Mouse (Mus musculus) kidney, postnatal 14 days (tissue): ENCODE measurements at regions not wholly inside any gene's neighbourhood (a gene's known extent, or its start where the extent isn't known, plus 50 kb on each side); places are given as distances from the start of the nearest gene placed in this dataset.

Experiments
- DNase-seq: peaks from one replicate; pipeline ENCODE4 v3.0.0; 2022; ENCODE audit warnings: mixed read lengths

GRCm38 (mm10) chr1:125488915-125489730 lies 53.6 kb upstream of the Actr3 start:
- peak; percentile 20 for DNase-seq

GRCm38 (mm10) chr1:125491014-125491413 lies 55.5 kb upstream of the Actr3 start:
- no peak for DNase-seq

DNA sequence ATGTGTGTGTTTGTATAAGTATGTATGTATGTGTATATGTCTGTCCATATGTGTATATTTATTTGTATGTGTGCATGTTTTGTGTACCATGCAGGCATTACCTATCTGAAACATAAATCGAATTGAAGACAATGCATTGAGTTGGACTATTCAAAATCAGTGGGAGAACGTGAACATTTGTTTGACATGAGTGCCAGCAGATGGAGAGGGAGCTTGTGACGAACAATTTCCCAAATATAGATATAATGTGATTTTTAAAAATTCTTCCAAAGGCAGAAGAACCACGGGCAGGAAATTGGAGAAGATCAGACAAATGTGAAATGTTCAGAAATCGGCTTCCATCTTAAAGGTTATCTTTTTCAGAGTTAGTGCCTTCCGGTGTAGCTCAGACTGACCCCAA lies 59.1 kb upstream of the Actr3 start:
- DNase-seq, result no peak

DNA sequence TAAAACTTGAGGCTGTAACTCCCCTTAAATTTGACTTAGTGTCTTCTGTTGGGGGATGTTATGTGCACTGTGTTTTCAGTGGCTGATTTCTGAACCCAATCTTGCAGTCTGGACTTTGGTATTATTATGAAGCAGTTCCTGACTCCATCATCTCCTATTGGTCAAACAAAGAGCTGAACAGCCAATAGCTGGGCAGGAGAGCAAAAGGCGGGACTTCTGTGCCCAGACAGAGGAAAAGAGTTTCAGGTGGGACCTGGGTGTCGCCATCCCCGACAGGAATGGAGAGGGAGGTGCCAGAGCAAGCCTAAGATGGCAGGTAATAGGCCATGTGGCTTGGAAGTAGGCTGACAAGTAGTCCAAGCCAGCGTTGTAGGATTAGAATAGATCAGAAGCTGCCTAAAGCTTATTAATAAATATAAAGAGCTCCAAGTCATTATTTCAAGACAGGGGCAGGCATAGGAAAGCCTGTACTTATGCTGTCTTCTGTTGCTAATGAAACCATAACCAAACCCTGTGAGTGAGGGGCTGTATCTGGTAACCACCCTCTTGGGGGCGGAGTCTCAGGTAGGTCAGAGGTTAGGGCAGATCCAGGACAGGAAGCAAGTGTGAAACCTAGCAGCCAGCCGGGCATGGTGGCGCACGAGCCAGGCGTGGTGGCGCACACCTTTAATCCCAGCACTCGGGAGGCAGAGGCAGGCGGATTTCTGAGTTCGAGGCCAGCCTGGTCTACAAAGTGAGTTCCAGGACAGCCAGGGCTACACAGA lies 60.0 kb upstream of the Actr3 start:
- DNase-seq, result no peak

- DNase-seq, result no peak
Observed at GRCm38 (mm10) chr1:125497006-125497405, 61.5 kb upstream of the Actr3 start.

GRCm38 (mm10) chr1:125501964-125502517 lies 58.4 kb upstream of the Slc35f5 start:
- no peak for DNase-seq

- DNase-seq, result no peak
Observed at GRCm38 (mm10) chr1:125503878-125504277, 56.5 kb upstream of the Slc35f5 start.

DNA sequence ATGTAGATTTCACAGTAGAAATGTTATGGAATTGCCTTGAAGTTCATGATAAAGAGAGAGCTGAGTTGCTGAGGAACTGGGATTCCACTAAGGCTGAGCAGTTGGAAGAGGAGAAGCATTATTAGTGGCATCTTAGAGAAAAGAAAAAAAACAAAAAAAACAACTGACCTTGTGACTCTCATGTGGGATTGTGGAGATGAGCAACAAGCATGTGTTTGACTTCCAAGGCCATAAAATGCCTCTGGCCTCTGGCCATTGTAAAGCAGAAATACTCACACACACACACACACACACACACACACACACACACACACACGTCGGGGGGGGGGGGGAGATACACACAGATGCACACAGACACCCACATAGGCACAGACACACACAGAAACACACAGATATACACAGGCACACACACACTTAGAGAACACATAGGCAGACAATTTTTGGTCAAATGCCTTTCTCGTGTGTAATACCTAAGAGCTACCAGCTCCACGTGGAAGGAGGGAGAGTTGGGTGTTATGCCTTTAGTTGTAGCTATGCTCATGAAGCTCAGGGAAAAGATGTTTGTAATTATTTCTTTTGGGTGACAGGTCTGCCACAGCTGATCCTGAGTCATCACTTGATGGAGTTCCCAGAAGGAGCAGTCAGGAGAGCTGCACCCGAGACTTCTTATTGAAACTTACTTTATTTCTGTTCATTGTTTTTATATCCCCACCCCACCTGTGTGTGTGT lies 52.4 kb upstream of the Slc35f5 start:
- no peak for DNase-seq

DNA sequence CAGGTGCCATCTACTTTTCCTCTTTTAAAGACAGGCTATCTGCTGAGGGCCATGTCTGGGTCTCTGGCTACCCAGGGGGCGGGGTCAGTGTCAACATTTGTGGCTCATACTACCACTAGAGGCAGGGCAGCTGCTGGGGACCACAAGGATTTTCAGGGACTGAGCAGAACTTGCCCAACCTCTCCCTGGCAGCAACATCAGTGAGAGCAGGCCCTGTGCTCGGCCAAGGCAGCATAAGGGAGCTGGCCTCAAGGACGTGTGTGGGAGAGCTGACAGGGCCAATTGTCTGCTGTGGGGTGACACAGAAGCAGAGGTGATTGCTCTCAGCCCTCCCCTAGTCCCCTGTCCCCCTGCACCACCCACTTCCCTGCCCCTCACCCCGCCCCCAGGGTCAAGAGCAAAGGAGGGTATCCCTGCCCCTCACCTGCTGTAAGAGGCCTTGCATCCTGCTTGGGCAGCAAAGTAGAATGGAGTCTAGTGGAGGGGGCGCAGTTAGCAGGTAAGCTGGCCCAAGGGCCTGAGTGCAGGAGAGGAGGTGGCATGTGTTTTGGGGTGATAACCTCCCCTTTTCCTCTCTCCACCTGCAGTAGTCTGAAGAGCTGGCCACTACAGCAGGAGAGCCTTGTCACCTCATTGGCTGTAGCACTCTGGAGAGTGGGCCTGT lies 51.7 kb upstream of the Slc35f5 start:
- no peak for DNase-seq
